Mouse (Mus musculus): Measurements from ENCODE around the gene Nav3. TPM values are rescaled to one million over a fixed set of nuclear protein-coding genes. Genes with fewer than 3 reads are reported as not detected.

The Nav3 gene
- polyA plus RNA-seq, 1 experiment from 2014 or later: 1.9 TPM

DNA sequence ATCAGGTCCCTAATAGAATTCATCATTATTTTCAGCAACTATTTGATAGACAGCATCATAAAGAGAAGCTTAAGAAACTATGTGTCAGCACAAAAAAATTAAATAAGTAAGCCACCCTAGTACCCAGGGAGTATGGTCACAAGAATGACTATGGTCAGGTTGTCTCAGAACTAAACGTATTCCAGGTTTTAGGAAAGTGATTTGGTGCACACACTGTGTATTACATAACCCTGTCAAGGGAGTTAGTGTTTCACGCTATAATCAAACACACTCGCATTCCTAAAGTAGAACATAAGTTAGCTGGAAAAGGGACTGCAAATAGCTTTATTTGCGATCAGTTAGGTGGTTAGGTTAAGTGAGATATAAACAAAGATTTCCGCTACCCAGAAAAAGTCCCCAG is 126.0 kb downstream of the Nav3 start:
- Histone ChIP-seq H3K27ac (ENCODE audit: low read length) (no peak overlapping the region; the same call in 1 of the 2 replicates), H3K36me3 (ENCODE audit: control insufficient read depth, insufficient read depth) (no peaks in the 10 kb centered on the region), H3K4me3 (ENCODE audit: low read length) (no peak overlapping the region), H3K4me2 (ENCODE audit: low read depth, low read length) (no peak overlapping the region), H3K4me1 (ENCODE audit: control insufficient read depth, insufficient read depth, low read length) (peaks cover 6% of the 10 kb centered on the region; the same call in 1 of the 2 replicates), H3K9ac (ENCODE audit: low read length) (no peak overlapping the region), H3K9me3 (replicated peaks; ENCODE audit: control insufficient read depth, low read length) (no peaks in the 10 kb centered on the region), H3K27me3 (ENCODE audit: control insufficient read depth, insufficient read depth, low read length) (no peaks in the 10 kb centered on the region)
- 56% methylated on average over 5 of the region's 5 CpGs for WGBS
- no peak for ATAC-seq (replicated peaks; ENCODE audit: extremely low read depth, insufficient read depth, low FRiP score)

DNA sequence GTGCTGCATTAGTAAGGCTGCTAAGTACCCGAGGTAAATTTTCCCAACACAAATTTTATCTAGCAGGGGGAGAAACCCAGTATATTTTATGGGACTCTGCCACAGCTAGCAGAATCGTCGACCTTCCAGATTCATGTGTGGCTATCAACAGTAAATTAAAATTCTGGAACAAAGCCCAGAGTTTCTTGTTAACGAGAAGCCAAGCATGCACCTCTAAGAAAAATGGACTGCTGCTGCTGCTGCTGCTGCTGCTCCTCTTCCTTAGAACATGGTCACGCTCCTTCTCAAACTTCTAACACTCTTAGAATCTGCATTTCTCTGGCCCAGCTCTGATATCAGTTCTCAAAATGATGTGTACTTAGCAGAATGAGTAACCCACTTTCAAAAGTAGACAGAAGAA is 126.4 kb downstream of the Nav3 start:
- 22% methylated on average over 5 of the region's 5 CpGs for WGBS
- no peaks in the 10 kb centered on the region for H3K27me3 ChIP-seq (ENCODE audit: control insufficient read depth, insufficient read depth, low read length)
- no peaks in the 10 kb centered on the region for H3K9me3 ChIP-seq (replicated peaks; ENCODE audit: control insufficient read depth, low read length)
- ATAC-seq (replicated peaks; ENCODE audit: extremely low read depth, insufficient read depth, low FRiP score): peak; percentile 78
- H3K4me2 ChIP-seq (ENCODE audit: low read depth, low read length): no peak overlapping the region
- H3K27ac ChIP-seq (ENCODE audit: low read length): peak overlapping the region; percentile 86
- no peaks in the 10 kb centered on the region for H3K36me3 ChIP-seq (ENCODE audit: control insufficient read depth, insufficient read depth)
- peaks cover 6% of the 10 kb centered on the region; the same call in 1 of the 2 replicates for H3K4me1 ChIP-seq (ENCODE audit: control insufficient read depth, insufficient read depth, low read length)
- H3K9ac ChIP-seq (ENCODE audit: low read length): no peak overlapping the region
- no peak overlapping the region for H3K4me3 ChIP-seq (ENCODE audit: low read length)

DNA sequence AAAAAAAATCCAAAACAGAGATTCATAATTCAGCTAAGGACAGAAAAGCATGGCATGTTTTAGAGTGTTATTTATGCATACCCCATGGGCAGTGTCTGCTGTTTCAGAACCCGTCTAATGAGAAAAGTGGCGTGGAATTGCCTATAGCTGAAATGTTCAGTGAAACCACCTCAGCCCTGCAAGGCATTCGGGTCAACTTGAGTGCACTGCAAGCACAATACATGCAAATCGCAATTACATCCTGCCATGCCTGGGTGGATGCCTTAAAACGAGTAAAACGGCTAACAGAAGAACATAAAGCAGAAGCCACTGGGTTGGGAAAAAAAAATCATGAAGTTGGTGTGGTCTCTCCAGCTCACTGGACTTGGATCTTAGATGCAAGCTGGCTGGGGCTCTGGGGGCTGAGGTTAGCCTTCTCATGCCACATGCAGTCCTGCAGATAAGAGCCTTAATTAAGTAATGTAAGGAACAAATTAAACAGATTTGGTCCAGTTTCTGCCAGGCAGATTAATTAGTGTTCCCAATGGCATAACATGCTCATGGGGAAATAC is 133.8 kb downstream of the Nav3 start:
- Histone ChIP-seq H3K4me1 (ENCODE audit: control insufficient read depth, insufficient read depth, low read length) (no peaks in the 10 kb centered on the region), H3K4me3 (ENCODE audit: low read length) (no peak overlapping the region), H3K9me3 (replicated peaks; ENCODE audit: control insufficient read depth, low read length) (peaks cover 3% of the 10 kb centered on the region; the same call in 1 of the 2 replicates), H3K27me3 (ENCODE audit: control insufficient read depth, insufficient read depth, low read length) (no peaks in the 10 kb centered on the region), H3K4me2 (ENCODE audit: low read depth, low read length) (no peak overlapping the region), H3K27ac (ENCODE audit: low read length) (no peak overlapping the region), H3K36me3 (ENCODE audit: control insufficient read depth, insufficient read depth) (no peaks in the 10 kb centered on the region), H3K9ac (ENCODE audit: low read length) (no peak overlapping the region)
- ATAC-seq (replicated peaks; ENCODE audit: extremely low read depth, insufficient read depth, low FRiP score): no peak
- 80% methylated on average over 6 of the region's 6 CpGs for WGBS

DNA sequence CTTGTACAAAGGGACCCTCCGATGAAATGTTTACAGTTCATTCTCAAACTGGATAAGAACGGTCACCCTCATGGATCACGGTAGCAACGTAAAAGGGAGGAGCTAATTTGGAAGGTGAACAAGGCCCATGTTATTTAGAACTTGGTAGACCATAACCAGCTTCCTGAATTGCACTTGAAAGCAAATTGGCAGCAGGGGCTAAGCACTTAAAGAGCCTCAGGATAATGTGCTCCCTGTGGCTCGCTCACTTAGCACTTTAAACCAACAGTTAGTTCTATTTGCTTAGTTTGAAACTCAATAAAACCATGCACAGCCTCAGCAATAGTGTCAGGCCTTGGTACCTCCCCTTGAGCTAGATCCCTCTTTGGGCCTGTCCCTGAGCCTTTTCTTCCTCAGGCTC is 138.7 kb downstream of the Nav3 start:
- Histone ChIP-seq H3K9me3 (replicated peaks; ENCODE audit: control insufficient read depth, low read length) (peaks cover 7% of the 10 kb centered on the region), H3K27me3 (ENCODE audit: control insufficient read depth, insufficient read depth, low read length) (no peaks in the 10 kb centered on the region), H3K4me2 (ENCODE audit: low read depth, low read length) (no peak overlapping the region), H3K4me1 (ENCODE audit: control insufficient read depth, insufficient read depth, low read length) (no peaks in the 10 kb centered on the region), H3K4me3 (ENCODE audit: low read length) (no peak overlapping the region), H3K27ac (ENCODE audit: low read length) (no peak overlapping the region), H3K9ac (ENCODE audit: low read length) (no peak overlapping the region), H3K36me3 (ENCODE audit: control insufficient read depth, insufficient read depth) (peaks cover 5% of the 10 kb centered on the region; the same call in 1 of the 2 replicates)
- ATAC-seq (replicated peaks; ENCODE audit: extremely low read depth, insufficient read depth, low FRiP score): no peak
- WGBS: 78% methylated on average over 5 of the region's 5 CpGs

DNA sequence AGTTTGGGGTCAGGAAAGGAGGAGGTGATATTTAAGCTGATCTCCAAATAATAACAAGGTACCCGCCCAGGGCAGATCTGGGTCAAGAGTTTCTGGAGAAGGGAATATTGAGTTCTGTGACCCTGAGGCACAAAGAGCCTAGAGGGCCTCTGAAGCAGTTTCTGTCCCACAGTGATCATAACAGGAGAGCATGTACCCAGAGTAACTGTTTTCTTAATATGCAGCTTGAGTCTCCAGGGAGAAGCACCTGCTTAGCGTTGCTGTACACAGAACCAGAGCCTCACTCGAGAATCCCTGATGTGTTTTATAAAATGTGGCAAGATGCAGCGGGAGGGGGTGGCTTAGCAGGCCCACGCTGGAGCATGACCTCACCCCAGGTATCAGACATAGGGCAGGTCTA is 141.5 kb downstream of the Nav3 start:
- peaks cover 6% of the 10 kb centered on the region; the same call in 1 of the 2 replicates for H3K36me3 ChIP-seq (ENCODE audit: control insufficient read depth, insufficient read depth)
- H3K9me3 ChIP-seq (replicated peaks; ENCODE audit: control insufficient read depth, low read length): peaks cover 8% of the 10 kb centered on the region
- no peaks in the 10 kb centered on the region for H3K4me1 ChIP-seq (ENCODE audit: control insufficient read depth, insufficient read depth, low read length)
- no peak for ATAC-seq (replicated peaks; ENCODE audit: extremely low read depth, insufficient read depth, low FRiP score)
- H3K27me3 ChIP-seq (ENCODE audit: control insufficient read depth, insufficient read depth, low read length): no peaks in the 10 kb centered on the region
- 79% methylated on average over 5 of the region's 5 CpGs for WGBS
- H3K27ac ChIP-seq (ENCODE audit: low read length): no peak overlapping the region
- H3K4me2 ChIP-seq (ENCODE audit: low read depth, low read length): no peak overlapping the region
- H3K4me3 ChIP-seq (ENCODE audit: low read length): no peak overlapping the region
- no peak overlapping the region for H3K9ac ChIP-seq (ENCODE audit: low read length)

DNA sequence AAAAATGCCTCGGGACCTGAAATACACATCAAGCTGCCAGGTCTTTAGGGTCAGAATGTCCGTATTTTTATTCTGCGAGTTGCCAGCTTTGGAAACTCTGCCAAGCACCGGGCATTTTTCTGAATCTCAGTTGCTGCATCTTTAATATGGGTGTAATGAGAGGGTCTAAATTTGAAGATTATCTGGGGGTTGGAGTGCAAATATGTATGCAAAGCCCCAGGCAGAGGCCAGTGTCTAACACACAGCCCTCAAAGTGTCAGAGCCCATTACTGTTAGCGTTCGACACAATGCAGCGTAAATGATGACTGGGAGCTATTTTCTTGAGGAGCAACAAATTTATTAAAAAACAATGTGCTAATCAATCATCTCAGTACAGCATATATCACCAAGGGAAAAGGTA is 142.0 kb downstream of the Nav3 start:
- no peak overlapping the region for H3K4me2 ChIP-seq (ENCODE audit: low read depth, low read length)
- H3K27me3 ChIP-seq (ENCODE audit: control insufficient read depth, insufficient read depth, low read length): no peaks in the 10 kb centered on the region
- no peak overlapping the region for H3K4me3 ChIP-seq (ENCODE audit: low read length)
- H3K36me3 ChIP-seq (ENCODE audit: control insufficient read depth, insufficient read depth): peaks cover 6% of the 10 kb centered on the region; the same call in 1 of the 2 replicates
- no peak for ATAC-seq (replicated peaks; ENCODE audit: extremely low read depth, insufficient read depth, low FRiP score)
- WGBS: 89% methylated on average over 7 of the region's 7 CpGs
- H3K9ac ChIP-seq (ENCODE audit: low read length): no peak overlapping the region
- no peak overlapping the region for H3K27ac ChIP-seq (ENCODE audit: low read length)
- H3K9me3 ChIP-seq (replicated peaks; ENCODE audit: control insufficient read depth, low read length): peaks cover 8% of the 10 kb centered on the region
- no peaks in the 10 kb centered on the region for H3K4me1 ChIP-seq (ENCODE audit: control insufficient read depth, insufficient read depth, low read length)

DNA sequence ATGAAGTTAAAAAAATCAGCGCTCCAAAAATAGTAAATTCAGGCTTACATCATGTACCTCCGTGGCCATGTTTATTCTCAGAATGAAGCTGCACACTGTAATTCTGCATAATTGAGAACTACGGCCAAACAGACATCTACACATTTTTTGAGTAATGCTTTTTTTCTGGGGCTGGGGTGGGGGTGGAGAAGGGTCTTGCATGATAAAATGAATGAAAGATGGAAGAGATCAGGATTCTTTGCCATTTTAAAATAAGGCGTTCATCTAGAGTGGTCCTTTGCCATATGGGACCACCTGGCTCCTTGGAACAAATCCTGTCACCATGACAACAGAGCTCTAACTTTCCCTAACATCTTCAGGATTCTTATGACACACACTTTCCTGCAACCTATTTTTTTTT is 146.5 kb downstream of the Nav3 start:
- ATAC-seq (replicated peaks; ENCODE audit: extremely low read depth, insufficient read depth, low FRiP score): no peak
- no peaks in the 10 kb centered on the region for H3K27me3 ChIP-seq (ENCODE audit: control insufficient read depth, insufficient read depth, low read length)
- H3K4me3 ChIP-seq (ENCODE audit: low read length): no peak overlapping the region
- no peaks in the 10 kb centered on the region for H3K4me1 ChIP-seq (ENCODE audit: control insufficient read depth, insufficient read depth, low read length)
- no peak overlapping the region for H3K9ac ChIP-seq (ENCODE audit: low read length)
- H3K9me3 ChIP-seq (replicated peaks; ENCODE audit: control insufficient read depth, low read length): peaks cover 8% of the 10 kb centered on the region
- H3K4me2 ChIP-seq (ENCODE audit: low read depth, low read length): no peak overlapping the region
- 74% methylated on average over 4 of the region's 4 CpGs for WGBS
- peaks cover 6% of the 10 kb centered on the region; the same call in 1 of the 2 replicates for H3K36me3 ChIP-seq (ENCODE audit: control insufficient read depth, insufficient read depth)
- H3K27ac ChIP-seq (ENCODE audit: low read length): no peak overlapping the region

DNA sequence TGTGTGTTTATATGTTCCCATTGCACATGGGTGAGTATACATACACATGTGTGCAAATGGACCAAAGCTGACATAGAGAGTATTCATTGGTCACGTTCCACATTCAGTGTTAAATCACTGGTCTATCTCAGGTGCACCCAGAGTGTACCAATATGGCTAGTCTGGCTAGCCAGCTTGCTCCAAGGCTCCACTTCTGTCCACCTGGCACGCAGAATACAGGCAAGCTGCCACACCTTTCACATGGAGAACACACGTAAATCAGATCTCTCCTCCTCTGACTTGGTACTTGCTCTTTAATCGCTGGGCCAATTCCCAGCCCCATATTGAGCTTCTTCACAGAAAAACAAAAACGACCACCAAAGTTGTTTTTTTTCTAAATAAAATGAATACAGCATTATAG is 150.4 kb downstream of the Nav3 start:
- Histone ChIP-seq H3K4me3 (ENCODE audit: low read length) (no peak overlapping the region), H3K4me1 (ENCODE audit: control insufficient read depth, insufficient read depth, low read length) (no peaks in the 10 kb centered on the region), H3K27me3 (ENCODE audit: control insufficient read depth, insufficient read depth, low read length) (no peaks in the 10 kb centered on the region), H3K27ac (ENCODE audit: low read length) (no peak overlapping the region), H3K4me2 (ENCODE audit: low read depth, low read length) (no peak overlapping the region), H3K9me3 (replicated peaks; ENCODE audit: control insufficient read depth, low read length) (no peaks in the 10 kb centered on the region), H3K36me3 (ENCODE audit: control insufficient read depth, insufficient read depth) (no peaks in the 10 kb centered on the region), H3K9ac (ENCODE audit: low read length) (no peak overlapping the region)
- 81% methylated on average over 5 of the region's 5 CpGs for WGBS
- no peak for ATAC-seq (replicated peaks; ENCODE audit: extremely low read depth, insufficient read depth, low FRiP score)

DNA sequence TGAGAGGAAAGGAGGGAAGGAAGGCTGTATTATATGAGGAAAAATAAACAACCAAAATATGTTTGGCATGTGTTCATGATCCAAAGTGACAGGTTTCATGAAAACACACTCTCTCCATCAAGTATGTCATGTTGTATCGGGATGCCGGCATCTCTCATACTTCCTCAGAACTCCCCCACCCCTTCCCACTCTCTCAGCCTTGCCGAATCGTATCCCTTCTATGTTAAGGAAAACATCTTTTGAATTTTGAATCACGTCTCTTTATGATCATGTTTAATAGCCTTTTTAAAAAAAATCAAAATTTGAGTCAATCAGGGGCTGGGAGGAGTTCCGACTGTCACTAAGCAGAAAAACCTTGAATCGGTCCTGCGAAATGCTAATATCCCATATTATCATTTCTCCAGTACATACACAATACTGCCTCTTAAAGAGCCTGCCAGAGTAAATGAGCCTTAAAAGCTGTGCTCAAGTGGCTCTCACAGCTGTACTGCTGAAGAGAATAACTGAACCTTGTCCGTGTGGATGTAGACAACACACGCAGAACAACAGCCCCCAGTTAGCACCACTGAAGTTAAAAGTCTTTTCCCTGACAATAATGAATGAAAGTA is 165.9 kb downstream of the Nav3 start:
- Histone ChIP-seq H3K27me3 (ENCODE audit: control insufficient read depth, insufficient read depth, low read length) (no peaks in the 10 kb centered on the region), H3K9me3 (replicated peaks; ENCODE audit: control insufficient read depth, low read length) (no peaks in the 10 kb centered on the region), H3K36me3 (ENCODE audit: control insufficient read depth, insufficient read depth) (no peaks in the 10 kb centered on the region), H3K4me1 (ENCODE audit: control insufficient read depth, insufficient read depth, low read length) (no peaks in the 10 kb centered on the region), H3K27ac (ENCODE audit: low read length) (no peak overlapping the region), H3K4me3 (ENCODE audit: low read length) (no peak overlapping the region), H3K9ac (ENCODE audit: low read length) (no peak overlapping the region), H3K4me2 (ENCODE audit: low read depth, low read length) (no peak overlapping the region)
- WGBS: 81% methylated on average over 10 of the region's 10 CpGs
- no peak for ATAC-seq (replicated peaks; ENCODE audit: extremely low read depth, insufficient read depth, low FRiP score)
